Mouse (Mus musculus): ENCODE measurements around the gene Klrg2.
"Not testable (repeated sequence)": the region's sequence is repeated elsewhere in the genome, so short reads cannot be mapped to it uniquely, and the experiment has no call there.

Klrg2 gene

GRCm38 (mm10) chr6:38636852-38637618 lies at the start of gene Klrg2:
Gene Klrg2 (minus strand): TSS chr6:38637242.
- peak; percentile 58 for DNase-seq (ENCODE audit: low spot score)

- no peak for DNase-seq (ENCODE audit: low spot score)
Observed at GRCm38 (mm10) chr6:38682532-38682931, 45.5 kb upstream of the Klrg2 start.

GRCm38 (mm10) chr6:38677629-38678028 lies 40.6 kb upstream of the Klrg2 start:
- no peak for DNase-seq (ENCODE audit: low spot score)

GRCm38 (mm10) chr6:38676723-38677122 lies 39.7 kb upstream of the Klrg2 start:
- no peak for DNase-seq (ENCODE audit: low spot score)

GRCm38 (mm10) chr6:38676217-38676616 lies 39.2 kb upstream of the Klrg2 start:
- no peak for DNase-seq (ENCODE audit: low spot score)

- no peak for DNase-seq (ENCODE audit: low spot score)
Observed at GRCm38 (mm10) chr6:38672011-38672410, 35.0 kb upstream of the Klrg2 start.

GRCm38 (mm10) chr6:38671270-38671669 lies 34.2 kb upstream of the Klrg2 start:
- DNase-seq (ENCODE audit: low spot score): no peak

GRCm38 (mm10) chr6:38670488-38670887 lies 33.4 kb upstream of the Klrg2 start:
- DNase-seq (ENCODE audit: low spot score): not testable (repeated sequence)

GRCm38 (mm10) chr6:38669580-38669979 lies 32.5 kb upstream of the Klrg2 start:
- no peak for DNase-seq (ENCODE audit: low spot score)

- DNase-seq (ENCODE audit: low spot score): peak; percentile 22
Observed at GRCm38 (mm10) chr6:38662714-38663615, 25.9 kb upstream of the Klrg2 start, which contains the start of gene Clec2l. Gene Clec2l (plus strand): TSS chr6:38663069.

GRCm38 (mm10) chr6:38661626-38662025 lies 24.6 kb upstream of the Klrg2 start:
- DNase-seq (ENCODE audit: low spot score): no peak

GRCm38 (mm10) chr6:38650263-38650937 lies 13.4 kb upstream of the Klrg2 start:
- DNase-seq (ENCODE audit: low spot score): peak; percentile 73

- no peak for DNase-seq (ENCODE audit: low spot score)
Observed at GRCm38 (mm10) chr6:38649545-38649944, 12.5 kb upstream of the Klrg2 start.

- DNase-seq (ENCODE audit: low spot score): no peak
Observed at GRCm38 (mm10) chr6:38643039-38643438, 6.0 kb upstream of the Klrg2 start.

GRCm38 (mm10) chr6:38642593-38642992 lies 5.6 kb upstream of the Klrg2 start:
- DNase-seq (ENCODE audit: low spot score): no peak

- no peak for DNase-seq (ENCODE audit: low spot score)
Observed at GRCm38 (mm10) chr6:38641645-38642044, 4.6 kb upstream of the Klrg2 start.

- DNase-seq (ENCODE audit: low spot score): no peak
Observed at GRCm38 (mm10) chr6:38641228-38641627, 4.2 kb upstream of the Klrg2 start.

GRCm38 (mm10) chr6:38640401-38640800 lies 3.4 kb upstream of the Klrg2 start:
- no peak for DNase-seq (ENCODE audit: low spot score)

GRCm38 (mm10) chr6:38635941-38636851 lies 846 bp downstream of the Klrg2 start:
- DNase-seq (ENCODE audit: low spot score): peak; percentile 65

GRCm38 (mm10) chr6:38634461-38634860 lies 2.6 kb downstream of the Klrg2 start:
- no peak for DNase-seq (ENCODE audit: low spot score)

GRCm38 (mm10) chr6:38632826-38633225 lies 4.2 kb downstream of the Klrg2 start:
- DNase-seq (ENCODE audit: low spot score): no peak

Measured in MN1 (cell line).